Mouse (Mus musculus) liver, embryonic 15.5 days (tissue): ENCODE data around the gene Wfdc6a. TPM values are rescaled to one million over a fixed set of nuclear protein-coding genes. Genes with fewer than 3 reads are reported as not detected.

Source experiments
- polyA plus RNA-seq: library from polyadenylated mRNA; unstranded; fragments of >200 nt; fragmentation: Nextera tagmentation; extraction: Ambion mirVana; gene quantifications from 2 replicates; pipeline ENCODE4 v1.2.1, GENCODE M21; 2015

Wfdc6a gene
- polyA plus RNA-seq, 1 experiment from 2014 or later, result not detected

Other genes with a start within 250 kb of the Wfdc6a start
- 21.3 and 24.2 TPM in 2 replicates for gene Slpi, start 196.4 kb downstream of the Wfdc6a start, polyA plus RNA-seq
- 0.07 and 0.63 TPM in 2 replicates for gene Rbpjl, start 182.3 kb downstream of the Wfdc6a start, polyA plus RNA-seq
- 0.28 and 0.32 TPM in 2 replicates for gene Matn4, start 180.3 kb downstream of the Wfdc6a start, polyA plus RNA-seq
- 55.0 and 63.3 TPM in 2 replicates for gene Sdc4, start 141.6 kb downstream of the Wfdc6a start, polyA plus RNA-seq
- 27.1 and 29.7 TPM in 2 replicates for gene Sys1, start 128.5 kb downstream of the Wfdc6a start, polyA plus RNA-seq
- 5.0 TPM in 1 of 2 replicates, not detected in the other for gene Gm20458, start 124.5 kb downstream of the Wfdc6a start, polyA plus RNA-seq
- not detected in 2 replicates for gene Trp53tg5, start 111.7 kb downstream of the Wfdc6a start, polyA plus RNA-seq
- gene Dbndd2, start 99.3 kb downstream of the Wfdc6a start, polyA plus RNA-seq, result 2.2 and 6.2 TPM in 2 replicates
- gene Pigt, start 87.9 kb downstream of the Wfdc6a start, polyA plus RNA-seq, result 23.6 and 25.9 TPM in 2 replicates
- 1.7 TPM in 2 replicates for gene Wfdc2, start 23.0 kb downstream of the Wfdc6a start, polyA plus RNA-seq
- not detected in 2 replicates for gene Spint3, start 12.0 kb downstream of the Wfdc6a start, polyA plus RNA-seq
- gene Eppin, start 8.1 kb upstream of the Wfdc6a start, polyA plus RNA-seq, result not detected in 2 replicates
- gene Wfdc6b, start 28.1 kb upstream of the Wfdc6a start, polyA plus RNA-seq, result not detected in 2 replicates
- gene Wfdc8, start 28.2 kb upstream of the Wfdc6a start, polyA plus RNA-seq, result not detected in 2 replicates
- not detected in 2 replicates for gene Wfdc16, start 53.3 kb upstream of the Wfdc6a start, polyA plus RNA-seq
- gene Wfdc10, start 70.6 kb upstream of the Wfdc6a start, polyA plus RNA-seq, result not detected in 2 replicates
- not detected in 2 replicates for gene Wfdc9, start 71.1 kb upstream of the Wfdc6a start, polyA plus RNA-seq
- not detected in 2 replicates for gene Wfdc11, start 88.6 kb upstream of the Wfdc6a start, polyA plus RNA-seq
- not detected in 2 replicates for gene Wfdc13, start 99.7 kb upstream of the Wfdc6a start, polyA plus RNA-seq
- gene Spint4, start 113.1 kb upstream of the Wfdc6a start, polyA plus RNA-seq, result not detected in 2 replicates
- not detected in 2 replicates for gene Spint5, start 129.9 kb upstream of the Wfdc6a start, polyA plus RNA-seq
- 2.3 and 2.4 TPM in 2 replicates for gene Wfdc3, start 160.5 kb upstream of the Wfdc6a start, polyA plus RNA-seq
- 40.5 and 41.1 TPM in 2 replicates for gene Dnttip1, start 160.5 kb upstream of the Wfdc6a start, polyA plus RNA-seq
- 682 and 720 TPM in 2 replicates for gene Ube2c, start 184.5 kb upstream of the Wfdc6a start, polyA plus RNA-seq
- 27.2 and 51.1 TPM in 2 replicates for gene Tnnc2, start 194.5 kb upstream of the Wfdc6a start, polyA plus RNA-seq
- 5.6 and 7.9 TPM in 2 replicates for gene Snx21, start 200.4 kb upstream of the Wfdc6a start, polyA plus RNA-seq
- gene Acot8, start 219.4 kb upstream of the Wfdc6a start, polyA plus RNA-seq, result 20.3 and 21.3 TPM in 2 replicates
- gene Zswim3, start 219.7 kb upstream of the Wfdc6a start, polyA plus RNA-seq, result 4.3 and 5.5 TPM in 2 replicates
- 4.4 TPM in 2 replicates for gene Zswim1, start 237.2 kb upstream of the Wfdc6a start, polyA plus RNA-seq
- not detected in 2 replicates for gene Spata25, start 243.1 kb upstream of the Wfdc6a start, polyA plus RNA-seq
- gene Ctsa, start 247.4 kb upstream of the Wfdc6a start, polyA plus RNA-seq, result 75.4 and 81.1 TPM in 2 replicates
- 1.5 and 2.5 TPM in 2 replicates for gene Neurl2, start 248.0 kb upstream of the Wfdc6a start, polyA plus RNA-seq